Mouse (Mus musculus): ENCODE measurements at regions not wholly inside any gene's neighbourhood (a gene's known extent, or its start where the extent isn't known, plus 50 kb on each side); places are given as distances from the start of the nearest gene placed in this dataset.

DNA sequence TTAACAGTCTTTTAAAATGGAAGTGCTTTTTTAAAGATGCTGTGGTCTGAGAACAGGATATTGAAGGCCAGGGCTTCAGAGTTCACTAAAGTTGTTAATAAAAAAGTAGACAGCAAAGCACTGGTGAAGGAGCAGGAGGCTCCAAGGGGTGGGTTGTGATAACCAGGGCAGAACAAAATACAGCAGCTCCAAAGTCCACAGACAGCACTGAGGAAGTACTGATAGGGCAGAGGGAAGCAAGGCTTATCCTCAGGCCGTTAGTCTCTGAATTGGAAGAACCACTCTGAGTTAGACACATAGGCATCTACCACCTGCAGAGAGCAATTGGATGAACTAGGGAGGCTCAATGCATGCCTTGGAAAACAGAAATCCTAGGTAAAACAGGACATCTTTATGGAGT, 62.1 kb downstream of the P2ry1 start:
- ATAC-seq (replicated peaks; ENCODE audit: low FRiP score, low TSS enrichment, poor library complexity, severe bottlenecking) = peak; percentile 92

DNA sequence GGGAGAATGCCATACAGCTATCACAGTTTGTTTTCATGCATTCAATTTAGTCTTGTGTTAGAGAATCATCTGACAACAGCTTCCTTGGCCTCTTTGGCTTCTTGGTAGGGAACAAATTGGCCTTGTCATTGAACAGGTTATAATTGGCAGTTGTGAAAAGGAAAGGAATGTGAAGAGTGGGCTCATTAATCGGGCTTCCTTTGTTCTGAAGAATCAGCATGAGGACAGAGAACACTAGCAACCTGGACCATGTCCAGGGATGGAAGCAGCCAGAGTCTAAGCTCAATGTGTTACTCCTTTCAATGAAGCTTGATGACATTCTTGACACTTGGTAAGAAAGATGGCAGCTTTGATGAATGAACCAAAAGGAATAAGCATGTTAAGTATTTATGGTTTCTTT, 64.5 kb downstream of the P2ry1 start:
- no peak for ATAC-seq (replicated peaks; ENCODE audit: low FRiP score, low TSS enrichment, poor library complexity, severe bottlenecking)

GRCm38 (mm10) chr3:61068229-61068628, 65.6 kb downstream of the P2ry1 start:
- ATAC-seq (replicated peaks; ENCODE audit: low FRiP score, low TSS enrichment, poor library complexity, severe bottlenecking) = no peak

DNA sequence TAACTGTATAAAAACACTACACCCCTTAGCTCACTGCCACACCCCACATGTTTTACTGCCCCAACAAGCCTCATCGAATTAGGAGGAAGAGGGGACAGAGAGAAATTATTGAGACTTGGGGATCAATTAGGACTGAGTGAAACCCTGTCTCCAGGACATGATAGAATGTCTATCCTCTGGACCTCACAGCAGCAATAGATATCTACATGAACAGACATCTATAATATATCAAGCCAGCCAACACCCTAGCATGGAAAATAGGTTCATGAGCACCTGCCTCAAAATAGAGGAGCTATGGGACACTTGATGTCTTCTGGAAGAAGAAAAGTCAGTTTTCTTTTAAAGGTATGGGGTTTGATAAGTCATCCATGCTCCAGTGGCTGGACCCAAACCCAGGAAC, 68.4 kb downstream of the P2ry1 start:
- peak; percentile 32 for ATAC-seq (replicated peaks; ENCODE audit: low FRiP score, low TSS enrichment, poor library complexity, severe bottlenecking)

DNA sequence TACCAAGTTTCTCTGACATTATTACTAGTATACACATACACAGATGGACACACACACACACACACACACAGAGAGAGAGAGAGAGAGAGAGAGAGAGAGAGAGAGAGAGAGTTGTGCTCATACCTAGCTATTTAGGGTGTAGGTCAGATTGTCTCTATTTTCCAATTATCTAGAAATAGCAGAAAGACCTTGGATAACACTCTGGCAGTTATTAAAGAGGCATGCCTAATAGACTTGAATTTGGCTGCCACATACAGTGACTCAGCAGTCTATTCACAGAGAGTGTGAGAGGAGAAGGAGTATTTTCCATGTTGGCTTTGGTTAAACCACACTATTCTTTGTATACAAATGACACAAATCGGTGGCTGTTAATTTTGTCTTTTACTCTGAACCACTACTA, 69.7 kb downstream of the P2ry1 start:
- ATAC-seq (replicated peaks; ENCODE audit: low FRiP score, low TSS enrichment, poor library complexity, severe bottlenecking) = peak; percentile 84

DNA sequence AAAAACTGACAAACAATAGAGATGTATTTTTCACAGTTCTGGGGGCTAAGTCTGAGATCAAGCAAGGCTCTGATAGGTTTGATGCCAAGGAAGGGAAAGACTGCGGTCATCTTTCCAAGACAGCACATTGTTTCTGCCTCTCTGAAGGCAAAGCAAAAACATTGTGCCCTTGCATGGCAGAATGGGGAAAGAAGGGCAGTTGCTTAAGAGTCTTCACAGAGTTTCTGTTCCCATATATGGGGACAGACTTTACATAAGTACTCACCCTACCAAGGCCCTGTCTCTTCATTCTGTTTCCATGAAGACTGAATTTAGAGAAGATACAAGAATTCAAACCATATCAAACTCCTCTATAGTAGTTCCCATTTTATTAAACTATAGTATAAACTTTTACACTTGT, 70.5 kb downstream of the P2ry1 start:
- no peak for ATAC-seq (replicated peaks; ENCODE audit: low FRiP score, low TSS enrichment, poor library complexity, severe bottlenecking)

GRCm38 (mm10) chr3:61073806-61074205, 71.2 kb downstream of the P2ry1 start:
- no peak for ATAC-seq (replicated peaks; ENCODE audit: low FRiP score, low TSS enrichment, poor library complexity, severe bottlenecking)

GRCm38 (mm10) chr3:61075839-61076238, 73.2 kb downstream of the P2ry1 start:
- ATAC-seq (replicated peaks; ENCODE audit: low FRiP score, low TSS enrichment, poor library complexity, severe bottlenecking) = peak; percentile 79

DNA sequence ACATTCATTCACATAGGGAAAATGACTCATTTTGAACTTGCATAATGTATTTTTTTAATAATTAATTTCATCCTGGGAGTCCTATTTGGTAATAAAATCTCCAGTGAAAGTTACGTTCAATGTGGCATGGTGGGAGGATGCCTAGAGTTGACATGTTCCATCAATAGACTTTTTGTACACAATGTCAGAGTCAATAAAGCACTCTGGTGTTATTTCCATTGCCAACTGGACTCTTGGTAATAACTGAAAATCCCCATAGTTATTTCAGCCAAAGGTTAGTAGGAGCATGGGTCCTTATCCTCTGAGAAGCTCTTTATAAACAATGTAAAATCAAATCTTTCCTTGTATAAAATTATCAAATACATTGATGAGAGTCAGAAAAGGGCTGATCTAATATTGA, 87.3 kb downstream of the P2ry1 start:
- ATAC-seq (replicated peaks; ENCODE audit: low FRiP score, low TSS enrichment, poor library complexity, severe bottlenecking) = no peak

- ATAC-seq (replicated peaks; ENCODE audit: low FRiP score, low TSS enrichment, poor library complexity, severe bottlenecking) = no peak
Observed at GRCm38 (mm10) chr3:61092031-61092430, 89.4 kb downstream of the P2ry1 start.

DNA sequence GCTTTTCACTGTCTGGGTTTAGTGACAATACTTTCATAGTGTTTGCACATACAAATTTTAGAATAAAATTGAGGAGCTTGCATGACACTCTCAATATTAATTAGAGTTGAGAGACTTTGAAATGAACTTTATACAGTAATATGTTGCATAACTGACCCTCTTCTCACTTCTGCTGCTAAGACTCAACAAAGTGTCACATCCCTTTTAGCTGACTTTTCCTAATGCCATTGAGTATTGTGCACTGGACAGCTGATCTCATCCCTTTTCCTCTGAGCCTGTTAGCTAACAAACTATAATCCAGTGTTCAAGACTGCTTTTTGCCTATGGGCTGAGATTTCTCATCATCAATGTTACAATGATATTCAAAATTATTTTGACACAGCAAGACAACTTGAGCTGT, 113.8 kb downstream of the P2ry1 start:
- no peak for ATAC-seq (replicated peaks; ENCODE audit: low FRiP score, low TSS enrichment, poor library complexity, severe bottlenecking)

DNA sequence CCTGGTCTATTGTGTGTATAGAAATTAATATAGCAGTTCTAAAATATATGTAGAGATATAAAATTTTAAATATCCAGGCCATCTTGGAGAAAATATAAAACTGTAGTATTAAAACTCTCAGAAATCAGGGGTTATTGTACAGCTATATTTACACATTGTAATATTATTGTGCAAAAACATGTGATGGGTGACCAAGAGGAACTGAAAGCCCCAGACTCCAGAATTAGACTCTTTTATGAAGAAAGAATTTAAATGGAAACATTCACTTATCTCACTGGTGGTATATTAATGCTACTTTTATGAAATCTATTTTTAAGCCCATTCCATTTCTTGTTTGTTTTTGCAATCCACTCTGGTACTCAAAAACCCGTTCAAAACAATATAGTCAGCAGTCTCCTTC, 130.5 kb downstream of the P2ry1 start:
- no peak for ATAC-seq (replicated peaks; ENCODE audit: low FRiP score, low TSS enrichment, poor library complexity, severe bottlenecking)

DNA sequence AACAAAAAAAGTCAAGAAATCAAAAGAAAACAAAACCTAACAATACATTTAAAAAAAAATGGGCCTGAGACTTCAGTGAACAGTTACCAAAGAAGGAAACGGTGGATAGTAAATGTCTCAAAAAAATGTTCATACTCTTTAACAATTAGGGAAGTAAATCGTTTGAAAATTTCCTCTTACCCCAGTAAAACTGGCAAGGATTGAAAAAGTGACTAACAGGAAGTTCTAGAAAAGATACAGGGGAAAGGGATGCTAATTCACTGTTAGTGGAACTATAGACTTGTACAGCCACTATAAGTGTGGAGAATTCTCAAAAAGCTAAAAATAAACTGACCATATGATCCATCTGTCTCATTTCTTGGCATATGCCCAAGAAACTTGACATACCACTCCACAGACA, 151.5 kb downstream of the P2ry1 start:
- ATAC-seq (replicated peaks; ENCODE audit: low FRiP score, low TSS enrichment, poor library complexity, severe bottlenecking) = no peak

DNA sequence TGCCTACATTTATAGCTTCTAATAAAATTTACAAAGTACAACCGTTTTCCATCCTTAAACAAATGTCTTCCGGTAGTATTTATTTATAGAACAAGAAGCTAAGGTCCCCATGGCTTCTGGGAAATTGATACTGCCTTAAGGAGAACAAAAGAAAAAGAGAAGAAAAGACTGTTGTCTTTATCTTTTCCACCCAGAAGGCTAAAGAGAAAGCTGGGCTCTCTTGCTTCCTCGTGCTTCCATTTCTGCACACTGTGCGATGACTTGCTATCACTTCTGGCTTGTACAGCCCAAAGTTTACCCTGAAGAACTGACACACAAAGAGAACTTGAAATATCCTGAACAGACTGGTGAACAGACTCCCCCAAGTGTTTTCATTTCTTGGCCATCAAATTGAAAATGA, 157.2 kb downstream of the P2ry1 start:
- peak; percentile 96 for ATAC-seq (replicated peaks; ENCODE audit: low FRiP score, low TSS enrichment, poor library complexity, severe bottlenecking)

- peak; percentile 80 for ATAC-seq (replicated peaks; ENCODE audit: low FRiP score, low TSS enrichment, poor library complexity, severe bottlenecking)
Observed at GRCm38 (mm10) chr3:61161384-61161783, 158.8 kb downstream of the P2ry1 start.

DNA sequence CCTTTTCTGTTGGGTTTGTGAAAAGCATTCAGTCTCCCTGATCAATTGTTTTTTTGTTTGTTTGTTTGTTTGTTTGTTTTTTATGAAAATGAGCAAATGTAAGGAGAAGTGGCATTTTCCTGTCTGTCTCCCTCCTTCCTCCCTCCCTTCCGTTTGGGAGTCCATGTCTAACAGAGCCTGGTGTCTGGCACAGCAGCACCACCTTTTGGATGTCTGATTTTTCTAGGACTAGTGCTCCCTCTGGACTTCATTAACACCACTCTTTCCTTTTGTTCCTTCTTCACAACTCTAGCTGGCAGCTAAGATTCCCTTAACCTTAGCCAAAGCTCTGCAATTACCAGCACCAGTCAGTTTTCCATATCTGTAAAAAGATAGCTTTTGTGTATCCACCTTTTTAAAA, 175.6 kb upstream of the Rap2b start:
- ATAC-seq (replicated peaks; ENCODE audit: low FRiP score, low TSS enrichment, poor library complexity, severe bottlenecking) = no peak

GRCm38 (mm10) chr3:61188662-61189061, 172.8 kb upstream of the Rap2b start:
- ATAC-seq (replicated peaks; ENCODE audit: low FRiP score, low TSS enrichment, poor library complexity, severe bottlenecking) = no peak

- ATAC-seq (replicated peaks; ENCODE audit: low FRiP score, low TSS enrichment, poor library complexity, severe bottlenecking) = peak; percentile 63
Observed at GRCm38 (mm10) chr3:61216562-61216961, 144.9 kb upstream of the Rap2b start.

GRCm38 (mm10) chr3:61224505-61224904, 136.9 kb upstream of the Rap2b start:
- no peak for ATAC-seq (replicated peaks; ENCODE audit: low FRiP score, low TSS enrichment, poor library complexity, severe bottlenecking)

GRCm38 (mm10) chr3:61225054-61225453, 136.4 kb upstream of the Rap2b start:
- no peak for ATAC-seq (replicated peaks; ENCODE audit: low FRiP score, low TSS enrichment, poor library complexity, severe bottlenecking)

DNA sequence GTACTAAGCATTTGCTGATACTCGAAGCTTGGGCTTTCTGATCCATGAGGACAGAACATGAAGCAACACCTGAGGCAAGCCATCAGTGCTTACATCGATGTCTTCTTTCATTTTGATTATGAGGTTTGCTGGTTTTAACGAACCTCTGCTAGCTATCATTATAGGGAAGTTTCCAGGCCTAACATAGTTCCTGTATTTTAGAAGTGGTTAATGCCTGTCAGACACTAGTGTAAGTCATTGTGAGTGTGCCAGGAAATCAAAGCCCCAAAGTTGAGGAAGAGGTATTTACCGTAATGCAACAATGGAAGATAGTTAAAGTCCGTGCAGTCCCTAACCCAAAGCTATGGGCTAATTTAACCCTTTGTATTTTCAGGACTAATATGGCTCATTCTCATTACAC, 120.1 kb upstream of the Rap2b start:
- no peak for ATAC-seq (replicated peaks; ENCODE audit: low FRiP score, low TSS enrichment, poor library complexity, severe bottlenecking)

- 0 out of 2 replicates have a peak, but pooled peaks have one; percentile 44 for ATAC-seq (replicated peaks; ENCODE audit: low FRiP score, low TSS enrichment, poor library complexity, severe bottlenecking)
Observed at GRCm38 (mm10) chr3:61243876-61244527, 117.4 kb upstream of the Rap2b start.

All from megakaryocyte-erythroid progenitor cell, adult 5-6 weeks (primary cell).